Mouse (Mus musculus) lung, embryonic 14.5 days (tissue): ENCODE data around the gene Akap10. TPM values are rescaled to one million over a fixed set of nuclear protein-coding genes. Genes with fewer than 3 reads are reported as not detected.
"Not testable (repeated sequence)": the region's sequence is repeated elsewhere in the genome, so short reads cannot be mapped to it uniquely, and the experiment has no call there.

Experiments used
- ATAC-seq: fragments of 200-750 bp; cut with Nextera tagmentation; 2 replicates; pipeline ENCODE4 v1.8.0; 2017; ENCODE audit warnings: mild to moderate bottlenecking, moderate TSS enrichment, moderate library complexity; ENCODE audit not compliant: insufficient read depth
- DNase-seq: peaks from one replicate; pipeline ENCODE4 v3.0.0-alpha.2; 2015
- H3K27ac ChIP-seq: fragments of 300-500 bp; sonication (generic); 2 replicates; pipeline ENCODE4 v1.5.1; 2014; ENCODE audit warnings: low read depth, mild to moderate bottlenecking, moderate library complexity
- H3K27me3 ChIP-seq: fragments of 300-500 bp; sonication (generic); 2 replicates; pipeline ENCODE4 v1.6.1; 2014; ENCODE audit warnings: low read length, control low read depth; ENCODE audit not compliant: insufficient read depth
- H3K36me3 ChIP-seq: fragments of 300-500 bp; sonication (generic); 2 replicates; pipeline ENCODE4 v1.6.1; 2014; ENCODE audit warnings: control low read depth; ENCODE audit not compliant: insufficient read depth
- H3K4me1 ChIP-seq: fragments of 300-500 bp; sonication (generic); 2 replicates; pipeline ENCODE4 v1.6.1; 2014; ENCODE audit warnings: antibody characterized with exemption, control low read depth; ENCODE audit not compliant: insufficient read depth
- H3K4me2 ChIP-seq: fragments of 300-500 bp; sonication (generic); 2 replicates; pipeline ENCODE4 v1.6.1; 2014; ENCODE audit warnings: mild to moderate bottlenecking
- H3K4me3 ChIP-seq: fragments of 300-500 bp; sonication (generic); 2 replicates; pipeline ENCODE4 v1.5.1; 2014; ENCODE audit warnings: low read depth, low read length
- H3K9ac ChIP-seq: fragments of 300-500 bp; sonication (generic); 2 replicates; pipeline ENCODE4 v1.6.1; 2014
- H3K9me3 ChIP-seq: fragments of 300-500 bp; sonication (generic); 2 replicates; pipeline ENCODE4 v1.6.1; 2016; ENCODE audit warnings: low read depth, low read length, control low read depth
- CTCF ChIP-seq: IDR thresholded peaks from 2 replicates; pipeline ENCODE4 v1.5.1; 2016; ENCODE audit warnings: antibody characterized with exemption, low read depth
- WGBS: fragments of 180-500 bp; shearing (Covaris S2); extraction: QIAGEN DNeasy Blood & Tissue Kit; methylation state at CpG from one replicate; pipeline ENCODE4 v1.1.7; 2014; 5-methylcytosine and 5-hydroxymethylcytosine counted together
- polyA plus RNA-seq: library from polyadenylated mRNA; unstranded; fragments of >200 nt; fragmentation: Nextera tagmentation; extraction: Ambion mirVana; gene quantifications from 2 replicates; pipeline ENCODE4 v1.2.1, GENCODE M21; 2014

The Akap10 gene
- polyA plus RNA-seq, 1 experiment from 2014 or later, result 20.4 TPM

GRCm38 (mm10) chr11:61853659-61854058 lies 76.4 kb downstream of the Akap10 start:
- Histone ChIP-seq H3K27ac (no peak overlapping the region), H3K4me2 (peak overlapping the region; percentile 94), H3K4me1 (no peaks in the 10 kb centered on the region), H3K36me3 (0 out of 2 replicates have a peak, but pooled peaks cover 9% of the 10 kb centered on the region), H3K9ac (peak overlapping the region; percentile 95), H3K4me3 (peak overlapping the region; percentile 94), H3K9me3 (no peaks in the 10 kb centered on the region), H3K27me3 (no peaks in the 10 kb centered on the region)
- DNase-seq (no peak), ATAC-seq (no peak)
- WGBS, result 15% methylated on average over 5 of the region's 5 CpGs
- TF ChIP-seq CTCF, result no peak

DNA sequence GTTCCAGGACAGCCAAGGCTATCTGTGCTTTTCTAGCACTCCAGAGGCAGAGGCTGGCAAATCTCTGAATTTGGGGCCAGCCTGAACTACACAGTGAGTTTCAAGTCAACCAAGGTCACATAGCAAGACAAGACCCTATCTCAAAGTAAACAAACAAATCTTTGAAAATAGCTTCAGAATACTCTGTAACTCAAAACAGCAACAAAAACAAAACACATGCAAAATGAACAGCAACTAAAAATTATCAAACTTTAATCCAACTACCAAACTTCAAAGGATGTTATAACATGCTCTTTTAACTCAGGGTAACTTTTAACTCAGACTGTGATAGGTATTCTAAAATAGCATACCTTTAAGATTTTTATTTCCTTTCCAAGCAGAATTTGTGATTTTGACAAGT lies 77.1 kb downstream of the Akap10 start:
- Histone ChIP-seq H3K27me3 (no peaks in the 10 kb centered on the region), H3K36me3 (0 out of 2 replicates have a peak, but pooled peaks cover 9% of the 10 kb centered on the region), H3K27ac (no peak overlapping the region), H3K4me1 (no peaks in the 10 kb centered on the region), H3K9me3 (no peaks in the 10 kb centered on the region), H3K4me3 (no peak overlapping the region), H3K9ac (no peak overlapping the region), H3K4me2 (no peak overlapping the region)
- DNase-seq (no peak), ATAC-seq (no peak)
- no peak for TF ChIP-seq CTCF

DNA sequence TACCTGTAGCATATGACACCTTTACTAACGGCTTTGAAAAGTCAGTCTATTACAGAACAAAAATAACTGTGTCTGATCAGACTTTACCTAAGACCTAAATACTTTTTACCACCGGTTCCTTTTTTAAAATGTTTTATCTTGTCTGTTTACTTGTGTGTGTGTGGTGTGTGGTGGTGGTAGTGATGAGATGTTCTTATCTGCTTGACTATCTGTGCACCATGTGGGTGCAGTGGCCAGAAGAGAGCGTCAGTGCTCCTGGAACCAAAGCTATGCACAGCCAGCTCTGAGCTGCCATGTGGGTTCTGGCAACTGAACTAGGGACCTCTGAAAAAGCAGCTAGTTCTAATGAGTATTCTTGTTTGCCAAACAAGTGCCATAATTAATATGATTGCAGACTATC lies 78.9 kb downstream of the Akap10 start:
- H3K27me3 ChIP-seq, result no peaks in the 10 kb centered on the region
- H3K4me3 ChIP-seq, result no peak overlapping the region
- no peak overlapping the region for H3K4me2 ChIP-seq
- no peak for TF ChIP-seq CTCF
- 0 out of 2 replicates have a peak, but pooled peaks cover 9% of the 10 kb centered on the region for H3K36me3 ChIP-seq
- H3K9me3 ChIP-seq, result no peaks in the 10 kb centered on the region
- H3K27ac ChIP-seq, result no peak overlapping the region
- no peak for DNase-seq
- H3K9ac ChIP-seq, result no peak overlapping the region
- 72% methylated on average over 3 of the region's 3 CpGs for WGBS
- ATAC-seq, result no peak
- H3K4me1 ChIP-seq, result no peaks in the 10 kb centered on the region

- DNase-seq, H3K27ac ChIP-seq, H3K4me3 ChIP-seq, H3K4me1 ChIP-seq, H3K9ac ChIP-seq, H3K4me2 ChIP-seq, H3K27me3 ChIP-seq, ATAC-seq, H3K9me3 ChIP-seq: not testable (repeated sequence)
- 0 out of 2 replicates have a peak, but pooled peaks cover 14% of the 10 kb centered on the region for H3K36me3 ChIP-seq
- WGBS, result 69% methylated on average over 3 of the region's 3 CpGs
These were observed 89.4 kb downstream of the Akap10 start for GRCm38 (mm10) chr11:61840663-61841062.

- H3K36me3 ChIP-seq, result 0 out of 2 replicates have a peak, but pooled peaks cover 14% of the 10 kb centered on the region
- no peak overlapping the region for H3K4me2 ChIP-seq
- H3K27ac ChIP-seq, result no peak overlapping the region
- no peaks in the 10 kb centered on the region for H3K27me3 ChIP-seq
- no peak for ATAC-seq
- no peak for TF ChIP-seq CTCF
- DNase-seq, result no peak
- no peaks in the 10 kb centered on the region for H3K4me1 ChIP-seq
- H3K9me3 ChIP-seq, result no peaks in the 10 kb centered on the region
- H3K4me3 ChIP-seq, result no peak overlapping the region
- H3K9ac ChIP-seq, result no peak overlapping the region
These were observed 90.1 kb downstream of the Akap10 start for GRCm38 (mm10) chr11:61839940-61840339.

GRCm38 (mm10) chr11:61839182-61839581 lies 90.9 kb downstream of the Akap10 start:
- no peak for TF ChIP-seq CTCF
- no peak overlapping the region for H3K27ac ChIP-seq
- H3K9ac ChIP-seq, result no peak overlapping the region
- peaks cover 16% of the 10 kb centered on the region; the same call in 1 of the 2 replicates for H3K36me3 ChIP-seq
- 86% methylated on average over 1 of the region's 1 CpGs for WGBS
- no peak for ATAC-seq
- H3K4me3 ChIP-seq, result no peak overlapping the region
- DNase-seq, result no peak
- no peak overlapping the region for H3K4me2 ChIP-seq
- no peaks in the 10 kb centered on the region for H3K4me1 ChIP-seq
- H3K27me3 ChIP-seq, result no peaks in the 10 kb centered on the region
- no peaks in the 10 kb centered on the region for H3K9me3 ChIP-seq

Other genes starting within 250 kb of the Akap10 start
- 2.1 and 2.2 TPM in 2 replicates for gene Fam83g, start 246.2 kb downstream of the Akap10 start, polyA plus RNA-seq
- not detected in 2 replicates for gene Slc5a10, start 209.4 kb downstream of the Akap10 start, polyA plus RNA-seq
- 26.7 and 28.6 TPM in 2 replicates for gene Prpsap2, start 168.2 kb downstream of the Akap10 start, polyA plus RNA-seq
- 20.5 and 20.8 TPM in 2 replicates for gene Ulk2, start 75.2 kb downstream of the Akap10 start, polyA plus RNA-seq
- 13.0 and 13.4 TPM in 2 replicates for gene Specc1, start 26.5 kb upstream of the Akap10 start, polyA plus RNA-seq